Mouse (Mus musculus): ENCODE data around the gene Ufc1. TPM values are rescaled to one million over a fixed set of nuclear protein-coding genes. Genes with fewer than 3 reads are reported as not detected.
A peak's percentile ranks its signal among the peaks of the same experiment; 100 is the strongest.

Gene Ufc1
- total RNA-seq, 2 experiments from 2014 or later = 91.2 to 93.4 TPM

- intact Hi-C loops (cut with DNase I) = no loop called here
- DNase-seq = no peak
Observed at GRCm38 (mm10) chr1:171271622-171272021, 23.2 kb downstream of the Ufc1 start.

- DNase-seq = no peak
- intact Hi-C loops (cut with DNase I) = no loop called here
Observed at GRCm38 (mm10) chr1:171271196-171271595, 23.6 kb downstream of the Ufc1 start.

GRCm38 (mm10) chr1:171270573-171270900 is 24.3 kb downstream of the Ufc1 start:
- no peak for DNase-seq
- intact Hi-C loops (cut with DNase I) = no loop called here

- DNase-seq = peak; percentile 95
- intact Hi-C loops (cut with DNase I) = no loop called here
Observed at GRCm38 (mm10) chr1:171269848-171270572, 24.8 kb downstream of the Ufc1 start, which contains the start of gene B4galt3. Gene B4galt3 (plus strand): TSS chr1:171270328.

GRCm38 (mm10) chr1:171268341-171268740 is 26.5 kb downstream of the Ufc1 start:
- DNase-seq = no peak
- intact Hi-C loops (cut with DNase I) = no loop called here

- no peak for DNase-seq
- intact Hi-C loops (cut with DNase I) = no loop called here
Observed at GRCm38 (mm10) chr1:171265971-171266744, 28.7 kb downstream of the Ufc1 start.

GRCm38 (mm10) chr1:171263666-171264461 is 31.0 kb downstream of the Ufc1 start:
- intact Hi-C loops (cut with DNase I) = no loop called here
- DNase-seq = no peak

- intact Hi-C loops (cut with DNase I) = no loop called here
- peak; percentile 66 for DNase-seq
Observed at GRCm38 (mm10) chr1:171263185-171263611, 31.6 kb downstream of the Ufc1 start.

- intact Hi-C loops (cut with DNase I) = no loop called here
- peak; percentile 73 for DNase-seq
Observed at GRCm38 (mm10) chr1:171262594-171263130, 32.2 kb downstream of the Ufc1 start.

- intact Hi-C loops (cut with DNase I) = no loop called here
- DNase-seq = no peak
Observed at GRCm38 (mm10) chr1:171260316-171260715, 34.5 kb downstream of the Ufc1 start.

GRCm38 (mm10) chr1:171258921-171259320 is 35.9 kb downstream of the Ufc1 start:
- intact Hi-C loops (cut with DNase I) = no loop called here
- DNase-seq = no peak

- DNase-seq = no peak
- intact Hi-C loops (cut with DNase I) = loop anchor here (2.0 kb wide), 1 partner anchor 29 kb away; no protein-coding TSS in a partner anchor
Observed at GRCm38 (mm10) chr1:171257781-171258180, 37.0 kb downstream of the Ufc1 start.

- intact Hi-C loops (cut with DNase I) = loop anchor here (2.0 kb wide), 1 partner anchor 28 kb away; no protein-coding TSS in a partner anchor
- peak; percentile 74 for DNase-seq
Observed at GRCm38 (mm10) chr1:171256937-171257548, 37.8 kb downstream of the Ufc1 start.

GRCm38 (mm10) chr1:171256095-171256818 is 38.6 kb downstream of the Ufc1 start:
- intact Hi-C loops (cut with DNase I) = loop anchor here (2.0 kb wide), 1 partner anchor 27 kb away; no protein-coding TSS in a partner anchor
- DNase-seq = no peak

GRCm38 (mm10) chr1:171252415-171252814 is 42.4 kb downstream of the Ufc1 start:
- peak; percentile 44 for DNase-seq
- intact Hi-C loops (cut with DNase I) = no loop called here

GRCm38 (mm10) chr1:171251594-171252324 is 43.1 kb downstream of the Ufc1 start:
- intact Hi-C loops (cut with DNase I) = no loop called here
- DNase-seq = peak; percentile 60

GRCm38 (mm10) chr1:171250680-171251593 is 43.9 kb downstream of the Ufc1 start, which contains the start of gene Ndufs2:
Gene Ndufs2 (minus strand): TSS chr1:171251388.
- intact Hi-C loops (cut with DNase I) = no loop called here

More at GRCm38 (mm10) chr1:171250680-171251593, 43.9 kb downstream of the Ufc1 start, which contains the start of gene Ndufs2:
- peak; percentile 79 for DNase-seq
